Mouse (Mus musculus) hindbrain, postnatal 0 days (tissue): ENCODE results near the gene P3h1. TPM values are rescaled to one million over a fixed set of nuclear protein-coding genes. Genes with fewer than 3 reads are reported as not detected.

Experiments used
- ATAC-seq: fragments of 200-750 bp; cut with Nextera tagmentation; 2 replicates; pipeline ENCODE4 v1.8.0; 2017; ENCODE audit warnings: mild to moderate bottlenecking, moderate TSS enrichment, moderate library complexity
- DNase-seq: peaks from one replicate; pipeline ENCODE4 v3.0.0-alpha.2; 2015; ENCODE audit warnings: low spot score
- H3K27ac ChIP-seq: fragments of 300-500 bp; sonication (generic); 2 replicates; pipeline ENCODE4 v1.5.1; 2014; ENCODE audit warnings: mild to moderate bottlenecking
- H3K27me3 ChIP-seq: fragments of 300-500 bp; sonication (generic); 2 replicates; pipeline ENCODE4 v1.6.1; 2014; ENCODE audit warnings: low read length, mixed read lengths; ENCODE audit not compliant: insufficient read depth
- H3K36me3 ChIP-seq: fragments of 300-500 bp; sonication (generic); 2 replicates; pipeline ENCODE4 v1.6.1; 2014; ENCODE audit warnings: low read length, mixed read lengths; ENCODE audit not compliant: insufficient read depth
- H3K4me1 ChIP-seq: fragments of 300-500 bp; sonication (generic); 2 replicates; pipeline ENCODE4 v1.6.1; 2014; ENCODE audit warnings: antibody characterized with exemption, low read length, mixed read lengths; ENCODE audit not compliant: insufficient read depth
- H3K4me2 ChIP-seq: fragments of 300-500 bp; sonication (generic); 2 replicates; pipeline ENCODE4 v1.6.1; 2014; ENCODE audit warnings: low read depth, mild to moderate bottlenecking, low read length, moderate library complexity, mixed read lengths
- H3K4me3 ChIP-seq: fragments of 300-500 bp; sonication (generic); 2 replicates; pipeline ENCODE4 v1.5.1; 2014; ENCODE audit warnings: low read length
- H3K9ac ChIP-seq: fragments of 300-500 bp; sonication (generic); replicated peaks from 2 replicates; pipeline ENCODE4 v1.6.1; 2014; ENCODE audit warnings: mild to moderate bottlenecking, low read length, moderate library complexity, mixed read lengths
- H3K9me3 ChIP-seq: fragments of 300-500 bp; sonication (generic); 2 replicates; pipeline ENCODE4 v1.6.1; 2016; ENCODE audit warnings: low read length, mixed read lengths
- CTCF ChIP-seq: IDR thresholded peaks from 2 replicates; pipeline ENCODE4 v1.5.1; 2016; ENCODE audit warnings: antibody characterized with exemption, control low read depth, low read depth
- WGBS: fragments of 180-500 bp; shearing (Covaris S2); extraction: QIAGEN DNeasy Blood & Tissue Kit; methylation state at CpG from one replicate; pipeline ENCODE4 v1.1.7; 2014; 5-methylcytosine and 5-hydroxymethylcytosine counted together
- polyA plus RNA-seq: library from polyadenylated mRNA; unstranded; fragments of >200 nt; fragmentation: Nextera tagmentation; extraction: Ambion mirVana; gene quantifications from 2 replicates; pipeline ENCODE4 v1.2.1, GENCODE M21; 2015
- total RNA-seq: library from RNA; depleted of rRNA; stranded (reverse); fragments of >200 nt; gene quantifications from 2 replicates; pipeline ENCODE4 v1.2.3, GENCODE M21; 2014

Gene P3h1
- total and polyA plus RNA-seq, 2 experiments from 2014 or later, result 9.1 to 15.3 TPM

- Histone ChIP-seq H3K4me1 (peaks cover 11% of the 10 kb centered on the region; the same call in 1 of the 2 replicates), H3K4me2 (no peak overlapping the region), H3K4me3 (no peak overlapping the region), H3K36me3 (0 out of 2 replicates have a peak, but pooled peaks cover 4% of the 10 kb centered on the region), H3K27me3 (no peaks in the 10 kb centered on the region), H3K27ac (no peak overlapping the region), H3K9ac (no peak overlapping the region), H3K9me3 (no peaks in the 10 kb centered on the region)
- ATAC-seq, result no peak
- no peak for TF ChIP-seq CTCF
- WGBS, result 69% methylated on average over 7 of the region's 7 CpGs
- DNase-seq, result no peak
Measured at GRCm38 (mm10) chr4:119252025-119252808, 19.5 kb downstream of the P3h1 start.

GRCm38 (mm10) chr4:119254012-119254618, 21.4 kb downstream of the P3h1 start:
- Histone ChIP-seq H3K27ac (peak overlapping the region; percentile 42; the same call in 1 of the 2 replicates), H3K4me1 (peaks cover 11% of the 10 kb centered on the region; the same call in 1 of the 2 replicates), H3K9me3 (no peaks in the 10 kb centered on the region), H3K27me3 (no peaks in the 10 kb centered on the region), H3K4me3 (no peak overlapping the region), H3K4me2 (no peak overlapping the region), H3K9ac (0 out of 2 replicates have a peak overlapping the region, but pooled peaks have one; percentile 9), H3K36me3 (no peaks in the 10 kb centered on the region)
- TF ChIP-seq CTCF, result no peak
- 26% methylated on average over 9 of the region's 9 CpGs for WGBS
- ATAC-seq (peak; percentile 68), DNase-seq (peak; percentile 65)

GRCm38 (mm10) chr4:119255351-119255750, 22.6 kb downstream of the P3h1 start, which contains the start of gene Cldn19:
TSS of gene Cldn19 (plus strand) at chr4:119255414.
- Histone ChIP-seq H3K36me3 (no peaks in the 10 kb centered on the region), H3K27ac (peak within 1 kb of the TSS; percentile 42; the same call in 1 of the 2 replicates), H3K27me3 (no peaks in the 10 kb centered on the region), H3K9me3 (no peaks in the 10 kb centered on the region), H3K4me2 (no peak within 1 kb of the TSS), H3K9ac (0 out of 2 replicates have a peak within 1 kb of the TSS, but pooled peaks have one; percentile 9), H3K4me3 (no peak within 1 kb of the TSS), H3K4me1 (peaks cover 11% of the 10 kb centered on the region; the same call in 1 of the 2 replicates)
- ATAC-seq (no peak), DNase-seq (no peak)
- no peak for TF ChIP-seq CTCF
- 55% methylated on average over 12 of the region's 12 CpGs for WGBS

- no peak for ATAC-seq
- TF ChIP-seq CTCF, result no peak
- no peak overlapping the region for H3K27ac ChIP-seq
- H3K9me3 ChIP-seq, result no peaks in the 10 kb centered on the region
- H3K4me1 ChIP-seq, result peaks cover 11% of the 10 kb centered on the region; the same call in 1 of the 2 replicates
- H3K9ac ChIP-seq, result no peak overlapping the region
- H3K27me3 ChIP-seq, result no peaks in the 10 kb centered on the region
- H3K36me3 ChIP-seq, result no peaks in the 10 kb centered on the region
- H3K4me3 ChIP-seq, result no peak overlapping the region
- no peak for DNase-seq
- WGBS, result 80% methylated on average over 6 of the region's 6 CpGs
- H3K4me2 ChIP-seq, result no peak overlapping the region
Measured at GRCm38 (mm10) chr4:119257083-119257482, 24.4 kb downstream of the P3h1 start.

- peak; percentile 44 for TF ChIP-seq CTCF
- no peak for ATAC-seq
- H3K4me3 ChIP-seq, result no peak overlapping the region
Measured at GRCm38 (mm10) chr4:119259344-119260254, 26.9 kb downstream of the P3h1 start.

GRCm38 (mm10) chr4:119261087-119261713, 28.5 kb downstream of the P3h1 start:
- H3K27me3 ChIP-seq, result no peaks in the 10 kb centered on the region
- ATAC-seq (no peak), DNase-seq (no peak)
- H3K27ac ChIP-seq, result no peak overlapping the region
- no peak overlapping the region for H3K9ac ChIP-seq
- 64% methylated on average over 7 of the region's 7 CpGs for WGBS
- H3K36me3 ChIP-seq, result no peaks in the 10 kb centered on the region
- H3K4me3 ChIP-seq, result no peak overlapping the region
- H3K4me1 ChIP-seq, result no peaks in the 10 kb centered on the region
- H3K9me3 ChIP-seq, result no peaks in the 10 kb centered on the region
- no peak overlapping the region for H3K4me2 ChIP-seq
- TF ChIP-seq CTCF, result no peak

More at GRCm38 (mm10) chr4:119259344-119260254, 26.9 kb downstream of the P3h1 start:
- H3K27me3 ChIP-seq, result no peaks in the 10 kb centered on the region
- no peaks in the 10 kb centered on the region for H3K9me3 ChIP-seq
- H3K27ac ChIP-seq, result no peak overlapping the region
- no peak for DNase-seq
- no peak overlapping the region for H3K4me2 ChIP-seq
- 78% methylated on average over 15 of the region's 15 CpGs for WGBS
- no peaks in the 10 kb centered on the region for H3K36me3 ChIP-seq
- H3K9ac ChIP-seq, result no peak overlapping the region
- H3K4me1 ChIP-seq, result peaks cover 3% of the 10 kb centered on the region; the same call in 1 of the 2 replicates
